8 mouse cellular contexts compared by ENCODE assay signal in genomic region chr17:29356882-29357281, GRCm38 (mm10). TPM values are rescaled to one million over a fixed set of nuclear protein-coding genes. Genes with fewer than 3 reads are reported as not detected.
DNase-seq lines count a peak whose midpoint lies in the region; ATAC-seq and TF ChIP-seq lines count a peak whose summit lies in the region.

No protein-coding gene starts in this region.

- H3K27me3 ChIP-seq in heart, adult 2 months (ENCODE audit: control insufficient read depth, insufficient read depth, low read length): no peaks in the 10 kb centered on the region
- no peaks in the 10 kb centered on the region for H3K27me3 ChIP-seq in spleen, adult 2 months (ENCODE audit: control insufficient read depth, insufficient read depth, low read length)
- H3K27me3 ChIP-seq in liver, embryonic 15.5 days: no peaks in the 10 kb centered on the region; the same call in 1 of the 2 replicates

- H3K27ac ChIP-seq in heart, adult 2 months: peak overlapping the region; percentile 90
- H3K27ac ChIP-seq in spleen, adult 2 months (ENCODE audit: insufficient read depth, low read length): peak overlapping the region; percentile 57; the same call in 1 of the 2 replicates
- H3K27ac ChIP-seq in liver, embryonic 15.5 days (replicated peaks): no peak overlapping the region

- no peak for TF ChIP-seq POLR2A in heart, adult 2 months (IDR thresholded peaks at IDR 0.05; ENCODE audit: insufficient read depth, low read depth, low read length)
- no peak for TF ChIP-seq POLR2A in spleen, adult 2 months (IDR thresholded peaks at IDR 0.05; ENCODE audit: low read depth, low read length)

- peak; percentile 11; the same call in 1 of the 2 replicates for ATAC-seq in liver, embryonic 15.5 days (ENCODE audit: insufficient read depth)
- ATAC-seq in activated CD4-positive, CD25-positive, alpha-beta regulatory T cell, adult 4 months: no peak

- no peaks in the 10 kb centered on the region for H3K36me3 ChIP-seq in heart, adult 2 months (ENCODE audit: control insufficient read depth, insufficient read depth, low read length)
- H3K36me3 ChIP-seq in spleen, adult 2 months (ENCODE audit: control insufficient read depth, insufficient read depth, low read length): no peaks in the 10 kb centered on the region
- no peaks in the 10 kb centered on the region for H3K36me3 ChIP-seq in liver, embryonic 15.5 days (replicated peaks)

- peak overlapping the region; percentile 22 for H3K4me3 ChIP-seq in heart, adult 2 months
- no peak overlapping the region for H3K4me3 ChIP-seq in spleen, adult 2 months (ENCODE audit: extremely low read depth, insufficient read depth, insufficient read length)
- H3K4me3 ChIP-seq in liver, embryonic 15.5 days (replicated peaks): 0 out of 2 replicates have a peak overlapping the region, but pooled peaks have one; percentile 17

- intact Hi-C loops in heart, adult 2 months (cut with DNase I): loop anchor here (5.0 kb wide), 1 partner anchor 90 kb away; the partner anchor contains the start of gene BC004004

- H3K4me1 ChIP-seq in heart, adult 2 months (ENCODE audit: control insufficient read depth, insufficient read depth, low read length): peaks cover 12% of the 10 kb centered on the region
- H3K4me1 ChIP-seq in spleen, adult 2 months (ENCODE audit: control insufficient read depth, insufficient read depth, insufficient read length): peaks cover 9% of the 10 kb centered on the region
- peaks cover 18% of the 10 kb centered on the region for H3K4me1 ChIP-seq in liver, embryonic 15.5 days (replicated peaks)

- TF ChIP-seq CTCF in heart, adult 2 months (IDR thresholded peaks at IDR 0.05): no peak
- no peak for TF ChIP-seq CTCF in spleen, adult 2 months (IDR thresholded peaks at IDR 0.05; ENCODE audit: extremely low read depth, insufficient read depth, insufficient read length, insufficient replicate concordance)

- TF ChIP-seq EP300 in heart, adult 2 months (IDR thresholded peaks at IDR 0.05; ENCODE audit: insufficient read depth, low read depth, low read length): no peak

- peak overlapping the region; percentile 58 for H3K4me2 ChIP-seq in liver, embryonic 15.5 days

- no peaks in the 10 kb centered on the region for H3K9me3 ChIP-seq in liver, embryonic 15.5 days (replicated peaks)

- no peak for DNase-seq in heart, adult 2 months
- no peak for DNase-seq in heart, adult 18-20 months
- DNase-seq in spleen, adult 2 months (ENCODE audit: low read depth in 1 of 2, low spot score in 2 of 2): no peak
- DNase-seq in spleen, adult 12 weeks (ENCODE audit: low spot score): no peak
- DNase-seq in spleen, postnatal 10 days (ENCODE audit: low spot score in 2 of 2): no peak
- no peak for DNase-seq in spleen, postnatal 36 days (ENCODE audit: low spot score in 2 of 2)

- WGBS in heart, adult 2 months: 19% methylated on average over 9 of the region's 9 CpGs
- WGBS in spleen, adult 2 months: 44% methylated on average over 9 of the region's 9 CpGs
- WGBS in liver, embryonic 15.5 days (ENCODE audit: insufficient replicate concordance): 31% methylated on average over 9 of the region's 9 CpGs

- no peaks in the 10 kb centered on the region for H3K79me2 ChIP-seq in heart, adult 2 months (replicated peaks; ENCODE audit: control insufficient read depth, insufficient read depth, low read length)

- peak overlapping the region; percentile 23 for H3K9ac ChIP-seq in heart, adult 2 months (ENCODE audit: low read depth, low read length)
- no peak overlapping the region for H3K9ac ChIP-seq in liver, embryonic 15.5 days

RNA-seq across cellular contexts. Expression of gene Fgd2, which starts 3.8 kb away (rescaled TPM):
- 1 to 10 TPM; 1.9 to 2.4 TPM for total RNA-seq in heart, adult 2 months (2021)
- polyA plus RNA-seq in heart, adult 2 months (2012; rRNA removed): 5.9 and 9.2 TPM in 2 replicates
- total RNA-seq in heart, adult 18-20 months (2021): 1 to 10 TPM; 1.5 to 2.6 TPM
- 268 and 346 TPM in 2 replicates for polyA plus RNA-seq in spleen, adult 2 months (2012; rRNA removed)
- 6.5 and 8.4 TPM in 2 replicates for polyA plus RNA-seq in liver, embryonic 15.5 days (2015; fragmentation: Nextera tagmentation; extraction: Ambion mirVana)
- polyA plus RNA-seq in activated CD4-positive, CD25-positive, alpha-beta regulatory T cell, adult 4 months (2017; shearing (Covaris generic)): 1 to 10 TPM in 1 of 2 experiments, under 1 TPM in 1; 0.79 to 2.5 TPM

RNA-seq across cellular contexts. Expression of gene Mtch1, which starts 9.1 kb away (rescaled TPM):
- total RNA-seq in heart, adult 2 months (2021): 100 to 1,000 TPM; 186 to 203 TPM
- 234 and 293 TPM in 2 replicates for polyA plus RNA-seq in heart, adult 2 months (2012; rRNA removed)
- total RNA-seq in heart, adult 18-20 months (2021): 100 to 1,000 TPM; 193 to 203 TPM
- 145 and 212 TPM in 2 replicates for polyA plus RNA-seq in spleen, adult 2 months (2012; rRNA removed)
- 59.4 and 74.4 TPM in 2 replicates for polyA plus RNA-seq in liver, embryonic 15.5 days (2015; fragmentation: Nextera tagmentation; extraction: Ambion mirVana)
- polyA plus RNA-seq in activated CD4-positive, CD25-positive, alpha-beta regulatory T cell, adult 4 months (2017; shearing (Covaris generic)): 10 to 100 TPM; 14.6 to 18.4 TPM

RNA-seq across cellular contexts. Expression of gene Pi16, which starts 39.4 kb away (rescaled TPM):
- 10 to 100 TPM; 24.1 to 40.7 TPM for total RNA-seq in heart, adult 2 months (2021)
- polyA plus RNA-seq in heart, adult 2 months (2012; rRNA removed): 63.1 and 73.5 TPM in 2 replicates
- 10 to 100 TPM; 22.7 to 29.1 TPM for total RNA-seq in heart, adult 18-20 months (2021)
- polyA plus RNA-seq in spleen, adult 2 months (2012; rRNA removed): 4.2 and 6.4 TPM in 2 replicates
- 1.9 and 2.4 TPM in 2 replicates for polyA plus RNA-seq in liver, embryonic 15.5 days (2015; fragmentation: Nextera tagmentation; extraction: Ambion mirVana)
- polyA plus RNA-seq in activated CD4-positive, CD25-positive, alpha-beta regulatory T cell, adult 4 months (2017; shearing (Covaris generic)): under 1 TPM; 0.38 to 0.49 TPM

Comparison
In these comparisons a context has a peak if more than half of its experiments do, and no peak if none do; other contexts are left out.
1. RNA of gene Fgd2, which starts 3.8 kb away (polyA plus RNA-seq): 268 to 346 TPM in spleen, adult 2 months; 5.9 to 9.2 TPM in heart, adult 2 months, 6.5 to 8.4 TPM in liver, embryonic 15.5 days and 0.79 to 2.5 TPM in activated CD4-positive, CD25-positive, alpha-beta regulatory T cell, adult 4 months; every median in the first group is over 10 times any median in the second.